Mouse (Mus musculus) embryo, embryonic 11.5 days (tissue): ENCODE data around the gene Cd5.

Experiments
- DNase-seq: peaks from one replicate; pipeline ENCODE4 v3.0.0-alpha.2; 2012; ENCODE audit warnings: low read depth, low spot score

The Cd5 gene

GRCm38 (mm10) chr19:10671854-10672417 lies 66.9 kb downstream of the Cd5 start:
- DNase-seq: no peak

- no peak for DNase-seq
Observed at GRCm38 (mm10) chr19:10671319-10671718, 67.5 kb downstream of the Cd5 start.
